ENCODE assay signal across 25 mouse cellular contexts in genomic region chr11:53869172-53869571, GRCm38 (mm10). TPM values are rescaled to one million over a fixed set of nuclear protein-coding genes. Genes with fewer than 3 reads are reported as not detected.
"Had no signal": no experiment of that assay in that cellular context is flagged by ENCODE, and none has a peak within 500 bp of the region (broad histone marks: within the 10 kb centered on the region; RNA-seq: fewer than 3 reads in every experiment).

No protein-coding gene starts in this region.

- ATAC-seq: hindbrain, postnatal 0 days; intestine, embryonic 16.5 days; liver, embryonic 12.5 days had no signal

- H3K36me3 ChIP-seq: liver, embryonic 12.5 days had no signal

- H3K4me2 ChIP-seq: heart, embryonic 11.5 days; hindbrain, embryonic 13.5 days; hindbrain, embryonic 15.5 days; kidney, embryonic 15.5 days; limb, embryonic 13.5 days; limb, embryonic 15.5 days; liver, embryonic 12.5 days had no signal

- H3K9me3 ChIP-seq: hindbrain, embryonic 13.5 days; hindbrain, embryonic 15.5 days; kidney, embryonic 15.5 days; limb, embryonic 13.5 days; limb, embryonic 15.5 days; liver, embryonic 12.5 days had no signal

- H3K27ac ChIP-seq: hindbrain, embryonic 13.5 days; hindbrain, embryonic 15.5 days; hindbrain, postnatal 0 days; kidney, embryonic 15.5 days; kidney, postnatal 0 days; limb, embryonic 13.5 days; limb, embryonic 15.5 days; liver, embryonic 12.5 days; liver, embryonic 14.5 days had no signal

- H3K27me3 ChIP-seq: hindbrain, embryonic 13.5 days; hindbrain, embryonic 15.5 days; kidney, embryonic 15.5 days; limb, embryonic 13.5 days; limb, embryonic 15.5 days; liver, embryonic 12.5 days had no signal

- H3K4me1 ChIP-seq: hindbrain, embryonic 13.5 days; hindbrain, embryonic 15.5 days; kidney, embryonic 15.5 days; limb, embryonic 13.5 days; limb, embryonic 15.5 days; liver, embryonic 12.5 days had no signal

- DNase-seq: gastrocnemius, postnatal 14 days; gastrocnemius, postnatal 36 days; heart, postnatal 14 days; kidney, adult 11 months; kidney, adult 2 months; kidney, adult 9 months; kidney, postnatal 14 days; kidney, postnatal 36 days; layer of hippocampus, adult 9-11 months; layer of hippocampus, postnatal 36 days; left cerebral cortex, postnatal 4 days; lung, adult 18-20 months had no signal

- H3K9ac ChIP-seq: hindbrain, embryonic 13.5 days; hindbrain, embryonic 15.5 days; kidney, embryonic 15.5 days; limb, embryonic 13.5 days; limb, embryonic 15.5 days; liver, embryonic 12.5 days; liver, embryonic 14.5 days had no signal

- H3K4me3 ChIP-seq: hindbrain, embryonic 13.5 days; hindbrain, embryonic 15.5 days; kidney, embryonic 15.5 days; limb, embryonic 13.5 days; limb, embryonic 15.5 days; liver, embryonic 12.5 days had no signal

RNA-seq across cellular contexts. Expression of gene Gm12216, which starts 10.1 kb away (rescaled TPM):
- total RNA-seq: hindbrain, postnatal 0 days had no signal
- polyA plus RNA-seq: heart, embryonic 11.5 days; hindbrain, embryonic 11.5 days; limb, embryonic 11.5 days had no signal
